Mouse (Mus musculus): ENCODE measurements around the gene Txnip.

GRCm38 (mm10) chr3:96601941-96602703 lies 44.4 kb downstream of the Txnip start:
- TF ChIP-seq CTCF (IDR thresholded peaks at IDR 0.05; ENCODE audit: low read depth, low read length) (no peak), TAL1 (conservative IDR thresholded peaks at IDR 0.05; ENCODE audit: low read depth, low read length) (no peak), GATA1 (IDR thresholded peaks at IDR 0.05; ENCODE audit: borderline replicate concordance, low read length) (no peak), POLR2AphosphoS5 (IDR thresholded peaks at IDR 0.05; ENCODE audit: insufficient replicate concordance, low read depth, low read length) (no peak), GATA2 (IDR thresholded peaks at IDR 0.05; ENCODE audit: borderline replicate concordance, low read depth, low read length) (no peak)
